Mouse (Mus musculus) limb, embryonic 15.5 days (tissue): Measurements from ENCODE around the gene Setd2. TPM values are rescaled to one million over a fixed set of nuclear protein-coding genes. Genes with fewer than 3 reads are reported as not detected.

ENCODE experiments used
- ATAC-seq: fragments of 200-750 bp; cut with Nextera tagmentation; 2 replicates; pipeline ENCODE4 v1.8.0; 2017; ENCODE audit warnings: low read depth, moderate TSS enrichment; ENCODE audit not compliant: insufficient number of reproducible peaks, low FRiP score, low TSS enrichment
- H3K27ac ChIP-seq: fragments of 300-500 bp; sonication (generic); 2 replicates; pipeline ENCODE4 v1.5.1; 2015; ENCODE audit warnings: moderate library complexity, mild to moderate bottlenecking, inconsistent platforms
- H3K27me3 ChIP-seq: fragments of 300-500 bp; sonication (generic); 2 replicates; pipeline ENCODE4 v1.6.1; 2015; ENCODE audit warnings: inconsistent platforms
- H3K36me3 ChIP-seq: fragments of 300-500 bp; sonication (generic); 2 replicates; pipeline ENCODE4 v1.6.1; 2015; ENCODE audit warnings: inconsistent platforms
- H3K4me1 ChIP-seq: fragments of 300-500 bp; sonication (generic); 2 replicates; pipeline ENCODE4 v1.6.1; 2015; ENCODE audit warnings: inconsistent platforms
- H3K4me2 ChIP-seq: fragments of 300-500 bp; sonication (generic); 2 replicates; pipeline ENCODE4 v1.6.1; 2015; ENCODE audit warnings: mild to moderate bottlenecking, inconsistent platforms
- H3K4me3 ChIP-seq: fragments of 300-500 bp; sonication (generic); 2 replicates; pipeline ENCODE4 v1.5.1; 2015; ENCODE audit warnings: mild to moderate bottlenecking, inconsistent platforms
- H3K9ac ChIP-seq: fragments of 300-500 bp; sonication (generic); 2 replicates; pipeline ENCODE4 v1.6.1; 2015; ENCODE audit warnings: inconsistent platforms
- H3K9me3 ChIP-seq: fragments of 300-500 bp; sonication (generic); 2 replicates; pipeline ENCODE4 v1.6.1; 2016; ENCODE audit warnings: inconsistent platforms
- WGBS: fragments of 180-500 bp; shearing (Covaris S2); methylation state at CpG from one replicate; pipeline ENCODE4 v1.1.7; 2015; 5-methylcytosine and 5-hydroxymethylcytosine counted together
- microRNA-seq: library from miRNA; unstranded; fragments of <30 nt; microRNA quantifications from one replicate; pipeline ENCODE4, GENCODE M21; 2016
- polyA plus RNA-seq: library from polyadenylated mRNA; unstranded; fragments of >200 nt; fragmentation: Nextera tagmentation; extraction: Ambion mirVana; gene quantifications from 2 replicates; pipeline ENCODE4 v1.2.1, GENCODE M21; 2015

The Setd2 gene
- polyA plus RNA-seq, 1 experiment from 2014 or later = 34.0 TPM

DNA sequence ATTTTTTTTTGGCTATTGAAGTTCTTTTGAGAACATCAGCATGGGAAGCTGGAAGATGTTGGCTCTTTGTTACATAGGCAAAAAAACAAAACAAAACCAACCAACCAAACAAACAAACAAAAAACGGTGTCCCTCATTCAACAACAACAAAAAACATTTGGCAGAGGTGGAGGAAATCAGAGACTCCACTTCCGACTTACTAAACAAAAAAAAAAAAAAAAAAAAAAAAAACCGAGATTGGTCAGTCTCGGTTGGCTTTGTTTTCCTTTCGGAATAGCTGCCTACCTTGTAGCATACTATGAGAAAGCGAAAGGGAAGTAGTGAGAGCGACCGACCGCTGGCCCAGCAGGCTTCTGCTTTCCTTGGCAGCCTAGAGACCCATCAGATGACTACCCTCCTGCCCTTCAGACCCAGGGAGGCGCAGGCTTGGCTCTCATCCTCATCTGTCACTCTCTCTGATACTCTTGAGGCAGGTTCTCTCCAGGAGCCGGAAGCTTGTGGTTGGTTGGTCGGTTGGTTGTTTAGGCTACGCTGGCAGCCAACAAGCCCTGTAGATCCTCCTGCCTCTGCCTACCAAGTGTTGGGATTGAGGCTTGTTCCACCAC is 125.2 kb downstream of the Setd2 start:
- 82% methylated on average over 13 of the region's 13 CpGs for WGBS

DNA sequence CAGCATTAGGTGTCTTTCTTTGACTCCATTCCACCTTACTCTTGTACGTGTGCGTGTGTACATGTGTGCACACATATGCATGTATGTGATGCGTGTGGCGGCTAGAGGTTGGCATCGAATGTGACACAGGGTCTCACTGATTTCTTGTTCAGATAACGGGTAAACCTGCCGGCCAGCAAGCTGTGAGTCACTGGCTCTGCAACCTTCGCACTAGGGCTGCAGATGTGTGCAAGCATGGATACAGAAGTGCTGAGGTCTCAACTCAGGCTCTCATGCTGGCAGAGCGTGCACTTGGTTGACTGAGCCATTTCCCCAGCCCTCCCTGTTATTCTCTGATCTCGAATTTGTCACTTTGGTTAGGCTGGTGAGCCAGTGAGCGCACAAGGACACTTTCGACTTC is 127.1 kb downstream of the Setd2 start:
- no peak overlapping the region for H3K4me3 ChIP-seq
- no peak overlapping the region for H3K27ac ChIP-seq
- 0 out of 2 replicates have a peak, but pooled peaks cover 8% of the 10 kb centered on the region for H3K36me3 ChIP-seq
- 90% methylated on average over 12 of the region's 12 CpGs for WGBS
- no peak for ATAC-seq
- H3K4me1 ChIP-seq = peaks cover 15% of the 10 kb centered on the region
- H3K4me2 ChIP-seq = no peak overlapping the region
- H3K9ac ChIP-seq = no peak overlapping the region
- no peaks in the 10 kb centered on the region for H3K27me3 ChIP-seq
- H3K9me3 ChIP-seq = no peaks in the 10 kb centered on the region

More for the DNA sequence above, 125.2 kb downstream of the Setd2 start:
- no peak for ATAC-seq
- H3K9ac ChIP-seq = no peak overlapping the region; the same call in 1 of the 2 replicates
- H3K27me3 ChIP-seq = peaks cover 16% of the 10 kb centered on the region
- H3K36me3 ChIP-seq = 0 out of 2 replicates have a peak, but pooled peaks cover 8% of the 10 kb centered on the region
- no peak overlapping the region for H3K27ac ChIP-seq
- H3K4me1 ChIP-seq = peaks cover 32% of the 10 kb centered on the region
- H3K4me3 ChIP-seq = peak overlapping the region; percentile 83
- H3K9me3 ChIP-seq = no peaks in the 10 kb centered on the region
- H3K4me2 ChIP-seq = peak overlapping the region; percentile 62

DNA sequence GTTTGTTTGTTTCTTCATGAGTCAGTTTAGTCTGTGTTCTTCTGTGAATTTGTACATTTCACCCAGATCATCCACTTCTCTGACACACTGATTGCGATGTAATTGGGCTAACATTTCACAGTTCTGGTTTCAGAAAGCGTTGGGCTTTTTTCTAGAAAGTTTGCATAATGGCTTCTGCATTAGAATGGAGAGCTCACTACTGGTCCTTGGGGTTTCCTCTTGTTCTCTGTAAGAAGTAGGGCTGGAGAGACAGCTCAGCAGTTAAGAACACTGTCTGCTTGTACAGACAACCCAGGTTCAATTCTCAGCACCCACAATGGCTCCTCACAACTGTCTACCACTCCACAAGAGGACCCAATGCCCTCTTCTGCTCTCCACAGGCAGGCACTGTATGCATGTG is 127.8 kb downstream of the Setd2 start:
- ATAC-seq = no peak
- H3K4me2 ChIP-seq = no peak overlapping the region
- peaks cover 12% of the 10 kb centered on the region for H3K4me1 ChIP-seq
- H3K9ac ChIP-seq = no peak overlapping the region
- 0 out of 2 replicates have a peak, but pooled peaks cover 8% of the 10 kb centered on the region for H3K36me3 ChIP-seq
- WGBS = 78% methylated on average over 2 of the region's 2 CpGs
- no peaks in the 10 kb centered on the region for H3K9me3 ChIP-seq
- no peaks in the 10 kb centered on the region for H3K27me3 ChIP-seq
- H3K27ac ChIP-seq = no peak overlapping the region
- no peak overlapping the region for H3K4me3 ChIP-seq

DNA sequence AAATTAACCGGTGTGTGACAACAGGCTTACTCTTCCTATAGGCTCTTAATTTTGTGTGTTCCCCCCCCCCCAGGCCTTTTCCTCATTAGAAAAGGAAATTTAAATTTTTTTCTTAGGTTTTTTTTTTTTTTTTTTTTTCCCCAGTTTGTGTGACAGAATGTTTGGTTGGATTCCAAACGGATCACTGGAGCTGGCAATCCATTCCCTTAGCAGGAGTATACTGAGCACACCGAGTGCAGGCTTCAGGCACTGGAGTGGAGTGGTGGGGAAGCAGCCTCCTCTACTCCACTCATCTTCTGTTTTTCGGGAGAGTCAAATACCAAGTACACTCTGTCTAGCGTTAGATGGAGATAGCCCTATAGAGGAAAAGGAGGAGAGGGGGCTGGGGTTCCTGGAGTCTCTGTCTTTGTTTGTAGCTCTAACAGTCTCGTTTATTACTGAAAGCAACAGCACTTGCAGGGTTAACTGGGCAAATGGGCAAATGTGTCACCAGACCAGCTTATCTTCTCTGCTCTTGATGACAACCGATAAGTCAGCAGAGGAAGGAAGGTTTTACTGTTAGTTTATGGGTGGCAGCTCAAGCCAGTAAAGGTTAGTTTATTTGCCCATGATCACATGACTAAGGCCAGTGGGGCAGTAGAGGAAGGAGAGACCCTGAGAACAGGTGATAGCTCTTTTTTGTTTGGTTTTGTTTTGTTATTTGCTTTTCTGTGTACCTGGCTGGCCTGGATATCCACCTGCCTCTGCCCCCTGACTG is 128.6 kb downstream of the Setd2 start:
- no peak overlapping the region for H3K4me2 ChIP-seq
- WGBS = 71% methylated on average over 7 of the region's 7 CpGs
- ATAC-seq = no peak
- H3K4me1 ChIP-seq = peaks cover 6% of the 10 kb centered on the region
- no peak overlapping the region for H3K27ac ChIP-seq
- 0 out of 2 replicates have a peak, but pooled peaks cover 8% of the 10 kb centered on the region for H3K36me3 ChIP-seq
- no peaks in the 10 kb centered on the region for H3K27me3 ChIP-seq
- no peak overlapping the region for H3K9ac ChIP-seq
- H3K4me3 ChIP-seq = no peak overlapping the region
- H3K9me3 ChIP-seq = no peaks in the 10 kb centered on the region

DNA sequence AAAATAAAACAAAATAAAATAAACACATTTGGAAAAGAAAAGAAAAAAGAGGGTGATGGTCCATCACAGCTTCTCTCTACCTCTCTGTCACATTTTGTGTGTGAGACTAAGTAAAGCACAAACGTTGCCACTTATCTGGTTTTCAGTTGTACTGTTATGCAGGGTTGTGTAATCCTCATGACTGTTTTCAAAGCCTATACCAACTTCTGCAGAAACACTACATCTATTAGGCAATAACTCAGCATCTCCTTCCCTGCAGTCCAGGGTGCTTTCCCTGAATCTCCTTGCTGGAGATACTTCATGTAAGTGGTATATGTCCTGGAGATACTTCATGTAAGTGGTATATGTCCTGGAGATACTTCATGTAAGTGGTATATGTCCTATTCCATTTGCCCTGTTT is 130.4 kb downstream of the Setd2 start:
- Histone ChIP-seq H3K4me2 (no peak overlapping the region), H3K4me1 (peaks cover 2% of the 10 kb centered on the region), H3K36me3 (0 out of 2 replicates have a peak, but pooled peaks cover 8% of the 10 kb centered on the region), H3K9ac (no peak overlapping the region), H3K27ac (no peak overlapping the region), H3K27me3 (no peaks in the 10 kb centered on the region), H3K4me3 (no peak overlapping the region), H3K9me3 (no peaks in the 10 kb centered on the region)
- ATAC-seq = no peak
- 89% methylated on average over 1 of the region's 1 CpGs for WGBS

DNA sequence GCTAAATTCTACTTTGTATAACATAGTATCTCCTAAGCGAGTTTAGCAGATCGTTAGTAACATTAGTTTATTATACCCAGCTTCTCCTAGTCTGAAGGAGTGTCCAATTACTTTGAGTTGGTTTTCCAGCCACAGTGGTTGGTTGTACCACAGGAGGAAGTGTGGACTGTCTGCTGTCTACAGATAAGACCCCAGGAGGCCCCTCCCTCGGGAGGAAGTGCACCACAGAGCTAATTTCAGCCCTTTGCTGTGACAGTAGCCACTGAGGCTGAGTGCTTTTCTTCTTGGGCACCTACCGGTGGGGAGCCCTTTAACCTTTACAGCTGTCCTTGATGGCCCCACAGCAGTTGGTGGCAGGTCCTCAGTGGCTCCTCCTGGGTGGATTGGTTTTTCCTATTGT is 133.5 kb downstream of the Setd2 start:
- Histone ChIP-seq H3K27me3 (no peaks in the 10 kb centered on the region), H3K36me3 (no peaks in the 10 kb centered on the region), H3K4me2 (no peak overlapping the region), H3K27ac (no peak overlapping the region), H3K4me1 (no peaks in the 10 kb centered on the region), H3K4me3 (no peak overlapping the region), H3K9me3 (no peaks in the 10 kb centered on the region), H3K9ac (no peak overlapping the region)
- WGBS = 18% methylated on average over 4 of the region's 4 CpGs
- ATAC-seq = no peak

DNA sequence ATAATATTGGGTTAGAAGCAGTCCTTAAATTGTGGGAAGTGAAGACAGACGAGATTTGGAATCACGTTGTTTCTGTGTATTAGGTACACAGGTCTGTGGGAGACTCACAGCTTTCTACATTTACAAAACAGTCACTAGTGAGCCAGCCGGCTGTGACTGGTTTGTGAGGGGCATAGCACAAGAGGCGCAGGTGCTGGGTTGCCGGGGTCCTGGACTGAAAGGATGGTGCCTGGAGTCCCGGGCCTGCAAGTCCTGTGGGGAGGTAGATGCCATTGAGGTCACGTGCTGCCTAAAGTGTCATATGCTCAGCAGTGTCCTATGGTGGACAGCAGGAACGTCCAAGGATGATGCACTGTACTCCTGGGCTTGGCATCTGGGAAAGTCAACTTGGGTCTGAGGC is 134.0 kb downstream of the Setd2 start:
- no peaks in the 10 kb centered on the region; the same call in 1 of the 2 replicates for H3K4me1 ChIP-seq
- H3K4me2 ChIP-seq = no peak overlapping the region
- no peak overlapping the region for H3K27ac ChIP-seq
- no peaks in the 10 kb centered on the region for H3K36me3 ChIP-seq
- H3K27me3 ChIP-seq = no peaks in the 10 kb centered on the region
- 52% methylated on average over 8 of the region's 8 CpGs for WGBS
- no peak for ATAC-seq
- no peak overlapping the region for H3K9ac ChIP-seq
- H3K9me3 ChIP-seq = no peaks in the 10 kb centered on the region
- H3K4me3 ChIP-seq = no peak overlapping the region

DNA sequence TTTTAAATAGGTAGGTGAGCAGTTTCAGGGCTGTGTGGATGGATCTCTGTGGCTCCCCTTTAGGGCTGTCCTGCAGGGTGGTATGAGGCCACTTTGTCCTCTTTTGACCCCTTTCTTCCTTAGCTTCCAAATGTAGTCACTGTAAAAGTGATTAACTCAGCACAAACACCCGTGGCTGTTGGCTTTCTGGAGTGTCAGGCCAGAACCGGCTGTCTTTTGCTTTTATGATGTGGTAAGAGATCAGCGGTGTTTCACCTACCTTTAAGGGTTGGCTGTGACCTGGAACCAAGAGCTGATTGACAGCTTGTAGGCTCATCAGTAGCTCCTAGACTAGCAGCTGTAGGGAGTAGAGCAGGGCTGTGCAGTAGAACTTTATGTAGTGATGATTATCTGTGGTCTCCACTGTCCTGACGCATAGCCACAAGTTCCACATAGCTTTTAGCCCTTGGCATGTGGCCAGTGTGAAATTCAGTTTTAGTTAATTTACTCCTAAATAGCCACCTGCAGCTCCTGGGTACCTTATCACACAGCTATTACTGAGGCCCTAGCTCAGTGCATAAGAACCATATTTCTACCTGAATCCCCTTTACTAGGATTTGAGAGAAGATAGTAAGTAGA is 134.9 kb downstream of the Setd2 start:
- H3K4me1 ChIP-seq = no peaks in the 10 kb centered on the region; the same call in 1 of the 2 replicates
- no peak overlapping the region for H3K9ac ChIP-seq
- H3K27ac ChIP-seq = no peak overlapping the region
- H3K27me3 ChIP-seq = no peaks in the 10 kb centered on the region
- no peaks in the 10 kb centered on the region for H3K36me3 ChIP-seq
- H3K4me3 ChIP-seq = no peak overlapping the region
- 47% methylated on average over 4 of the region's 4 CpGs for WGBS
- no peak for ATAC-seq
- H3K4me2 ChIP-seq = no peak overlapping the region
- no peaks in the 10 kb centered on the region for H3K9me3 ChIP-seq

Small RNA genes within 50 kb of the gene (microRNA-seq; reads per million reads assigned to microRNA genes)
- not detected for gene Mir8107

Other genes with a start within 250 kb of the Setd2 start
- gene Elp6, start 227.4 kb upstream of the Setd2 start, polyA plus RNA-seq = 22.9 and 25.9 TPM in 2 replicates
- gene Scap, start 199.3 kb upstream of the Setd2 start, polyA plus RNA-seq = 35.0 and 38.8 TPM in 2 replicates
- gene Ptpn23, start 124.4 kb upstream of the Setd2 start, polyA plus RNA-seq = 16.5 and 17.1 TPM in 2 replicates
- gene Ngp, start 112.8 kb upstream of the Setd2 start, polyA plus RNA-seq = 4.2 and 9.6 TPM in 2 replicates
- 10.5 and 11.3 TPM in 2 replicates for gene Klhl18, start 55.9 kb upstream of the Setd2 start, polyA plus RNA-seq
- gene Kif9, start 55.6 kb upstream of the Setd2 start, polyA plus RNA-seq = 0.95 and 1.3 TPM in 2 replicates
- 43.5 and 46.4 TPM in 2 replicates for gene Nradd, start 91.9 kb downstream of the Setd2 start, polyA plus RNA-seq
- 5.7 and 5.8 TPM in 2 replicates for gene Nbeal2, start 121.6 kb downstream of the Setd2 start, polyA plus RNA-seq
- gene Ccdc12, start 123.9 kb downstream of the Setd2 start, polyA plus RNA-seq = 116 and 126 TPM in 2 replicates
- gene Myl3, start 209.3 kb downstream of the Setd2 start, polyA plus RNA-seq = 16.3 and 125 TPM in 2 replicates
- gene Pth1r, start 214.5 kb downstream of the Setd2 start, polyA plus RNA-seq = 82.6 and 110 TPM in 2 replicates